Mouse (Mus musculus) C2C12 (cell line): ENCODE measurements around the gene Tmem258. TPM values are rescaled to one million over a fixed set of nuclear protein-coding genes. Genes with fewer than 3 reads are reported as not detected.

Experiments
- H3K27me3 ChIP-seq: one replicate; pipeline ENCODE4 v1.6.1; 2011; ENCODE audit not compliant: control insufficient read depth, insufficient read depth, insufficient read length
- H3K36me3 ChIP-seq: one replicate; pipeline ENCODE4 v1.6.1; 2011; ENCODE audit not compliant: control insufficient read depth, insufficient read depth
- H3K4me3 ChIP-seq: one replicate; pipeline ENCODE4 v1.5.1; 2011; ENCODE audit warnings: mild to moderate bottlenecking, control low read depth; ENCODE audit not compliant: poor library complexity, insufficient read depth, severe bottlenecking
- H3K79me2 ChIP-seq: one replicate; pipeline ENCODE4 v1.6.1; 2011; ENCODE audit not compliant: control insufficient read depth, insufficient read depth
- H3K79me3 ChIP-seq: one replicate; pipeline ENCODE4 v1.6.1; 2011; ENCODE audit warnings: low read depth, control low read depth
- H3ac ChIP-seq: one replicate; pipeline ENCODE3; 2011; ENCODE audit warnings: low read depth; ENCODE audit not compliant: control insufficient read depth, insufficient read length
- CEBPB ChIP-seq: IDR thresholded peaks from one replicate; pipeline ENCODE4 v1.6.1; 2011; ENCODE audit warnings: low read depth, mild to moderate bottlenecking, control low read depth, moderate library complexity
- CTCF ChIP-seq: IDR thresholded peaks from one replicate; pipeline ENCODE4 v1.5.1; 2011; ENCODE audit not compliant: control insufficient read depth, insufficient read depth, insufficient read length
- FOSL1 ChIP-seq: IDR thresholded peaks from one replicate; pipeline ENCODE4 v1.8.0; 2011; ENCODE audit warnings: mild to moderate bottlenecking, low read length; ENCODE audit not compliant: poor library complexity, insufficient read depth, severe bottlenecking
- MAX ChIP-seq: IDR thresholded peaks from one replicate; pipeline ENCODE4 v1.6.1; 2011; ENCODE audit warnings: mild to moderate bottlenecking, control low read depth
- MYOD1 ChIP-seq: IDR thresholded peaks from one replicate; pipeline ENCODE4 v1.6.1; 2011; ENCODE audit warnings: low read depth; ENCODE audit not compliant: control insufficient read depth, insufficient read length
- MYOG ChIP-seq: IDR thresholded peaks from one replicate; pipeline ENCODE4 v1.6.1; 2011; ENCODE audit not compliant: control insufficient read depth, insufficient read length; ENCODE audit errors: extremely low read depth
- USF1 ChIP-seq: IDR thresholded peaks from one replicate; pipeline ENCODE4 v1.6.1; 2011; ENCODE audit warnings: low read depth, mild to moderate bottlenecking, control low read depth, moderate library complexity
- polyA plus RNA-seq: library from polyadenylated mRNA; unstranded; fragments of >200 nt; fragmentation: generic; extraction: Trizol; gene quantifications from one replicate; pipeline ENCODE4 v1.2.1, GENCODE M21; 2012; ENCODE audit warnings: missing spikeins

Gene Tmem258
- polyA plus RNA-seq, 1 experiment: 339 TPM

DNA sequence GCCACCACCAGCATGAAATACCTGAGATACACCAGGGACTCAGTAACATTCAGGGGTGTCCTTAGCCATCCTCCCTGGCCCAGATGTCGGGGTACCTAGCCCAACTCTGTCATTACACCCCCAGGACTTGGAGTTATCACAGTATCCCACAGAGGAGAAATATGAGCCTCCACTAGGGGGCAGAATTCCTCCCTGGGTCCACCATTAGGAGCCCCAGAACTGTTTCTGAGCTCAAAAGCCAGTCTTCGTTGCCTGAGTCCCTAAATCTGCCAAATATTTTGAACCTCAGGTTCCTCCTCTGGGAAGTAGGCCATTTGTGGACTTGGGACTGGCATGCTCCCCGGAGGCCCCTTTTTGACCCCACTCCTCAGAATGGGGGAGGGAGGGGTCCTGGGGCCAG, 15.3 kb downstream of the Tmem258 start:
- Histone ChIP-seq H3K36me3 (no peaks in the 10 kb centered on the region), H3K4me3 (no peak overlapping the region), H3ac (no peak overlapping the region), H3K79me3 (no peaks in the 10 kb centered on the region), H3K79me2 (no peaks in the 10 kb centered on the region), H3K27me3 (peaks cover 28% of the 10 kb centered on the region)
- TF ChIP-seq FOSL1 (no peak), USF1 (no peak), CTCF (peak; percentile 16), MAX (no peak)

GRCm38 (mm10) chr19:10219593-10219992, 15.8 kb downstream of the Tmem258 start:
- no peaks in the 10 kb centered on the region for H3K36me3 ChIP-seq
- no peak for TF ChIP-seq USF1
- TF ChIP-seq CEBPB: no peak
- TF ChIP-seq MAX: no peak
- no peak for TF ChIP-seq CTCF
- TF ChIP-seq MYOG: no peak
- TF ChIP-seq MYOD1: no peak
- no peak for TF ChIP-seq FOSL1

DNA sequence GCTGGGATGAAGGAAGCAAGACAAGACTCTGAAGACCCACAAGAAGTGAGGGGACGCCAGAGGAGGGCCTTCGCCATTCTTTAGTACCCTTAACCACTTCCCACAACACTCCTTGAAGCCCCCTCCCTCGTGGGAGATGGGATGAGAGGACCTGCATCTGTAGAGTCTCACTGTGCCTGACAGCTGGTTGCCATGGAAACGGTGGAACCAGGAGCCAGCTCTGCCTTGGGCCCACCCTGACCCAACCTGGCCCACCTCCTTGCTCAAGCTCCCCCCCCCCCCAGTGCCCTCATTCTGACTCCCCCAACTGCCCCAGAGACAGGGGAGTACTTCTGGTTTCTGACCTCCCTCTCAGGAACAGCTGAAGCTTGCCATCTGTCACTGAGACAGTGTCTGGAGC, 17.8 kb downstream of the Tmem258 start:
- H3K27me3 ChIP-seq: peaks cover 41% of the 10 kb centered on the region
- no peaks in the 10 kb centered on the region for H3K36me3 ChIP-seq
- H3ac ChIP-seq: no peak overlapping the region
- no peaks in the 10 kb centered on the region for H3K79me2 ChIP-seq
- H3K79me3 ChIP-seq: no peaks in the 10 kb centered on the region
- no peak overlapping the region for H3K4me3 ChIP-seq
- no peak for TF ChIP-seq CTCF

More at GRCm38 (mm10) chr19:10219593-10219992, 15.8 kb downstream of the Tmem258 start:
- Histone ChIP-seq H3K4me3 (no peak overlapping the region), H3K27me3 (peaks cover 32% of the 10 kb centered on the region), H3ac (no peak overlapping the region), H3K79me2 (no peaks in the 10 kb centered on the region), H3K79me3 (no peaks in the 10 kb centered on the region)

GRCm38 (mm10) chr19:10222656-10223055, 18.8 kb downstream of the Tmem258 start:
- peaks cover 43% of the 10 kb centered on the region for H3K27me3 ChIP-seq
- H3K79me3 ChIP-seq: no peaks in the 10 kb centered on the region
- H3K36me3 ChIP-seq: no peaks in the 10 kb centered on the region
- H3K79me2 ChIP-seq: no peaks in the 10 kb centered on the region
- TF ChIP-seq MYOG (no peak), CEBPB (no peak), CTCF (no peak), FOSL1 (no peak), MAX (no peak)
- H3ac ChIP-seq: no peak overlapping the region
- no peak overlapping the region for H3K4me3 ChIP-seq

GRCm38 (mm10) chr19:10223561-10223960, 19.7 kb downstream of the Tmem258 start:
- Histone ChIP-seq H3K79me3 (no peaks in the 10 kb centered on the region), H3K79me2 (no peaks in the 10 kb centered on the region), H3K36me3 (no peaks in the 10 kb centered on the region), H3K4me3 (no peak overlapping the region), H3K27me3 (peaks cover 51% of the 10 kb centered on the region), H3ac (no peak overlapping the region)
- TF ChIP-seq CEBPB (no peak), FOSL1 (no peak)

DNA sequence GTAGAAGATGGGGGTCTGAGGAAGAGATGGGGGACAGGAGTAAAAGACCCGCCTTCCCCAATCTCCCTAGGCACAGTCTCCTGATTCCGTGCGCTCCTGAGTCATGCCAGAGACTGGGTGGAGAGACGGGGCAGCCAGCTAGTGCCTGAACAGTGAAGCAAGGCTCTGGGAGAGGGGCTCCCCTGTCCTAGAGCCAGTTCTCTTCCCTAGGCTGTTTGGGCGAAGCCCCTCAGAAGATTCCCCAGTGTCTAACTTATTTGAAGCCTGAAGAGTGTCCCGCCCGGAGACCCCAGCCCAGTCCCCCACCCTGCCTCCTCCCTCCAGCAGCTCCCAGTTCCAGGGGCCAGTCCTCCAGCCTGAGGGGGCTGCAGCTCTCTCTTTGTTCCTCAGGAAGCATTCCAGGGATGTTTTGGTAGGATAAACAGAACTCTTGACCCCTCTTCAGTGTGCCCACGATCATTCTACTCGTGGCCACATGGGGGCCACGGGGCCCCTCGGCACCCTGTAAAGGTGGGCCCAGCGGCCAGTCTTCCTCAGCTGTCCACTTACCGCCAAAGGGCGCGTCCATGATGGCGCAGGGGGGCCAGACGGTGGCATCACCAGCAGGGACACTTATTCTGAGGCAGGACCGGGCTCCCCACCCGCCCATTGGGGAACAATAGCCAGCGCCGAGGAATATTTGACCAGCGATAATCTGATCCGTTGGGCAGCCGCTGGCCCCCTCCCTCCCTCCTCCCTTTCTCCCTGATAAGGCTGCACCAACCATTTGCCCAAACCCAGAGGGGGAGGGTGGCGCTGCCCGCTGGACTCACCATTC, 21.0 kb downstream of the Tmem258 start:
- H3ac ChIP-seq: no peak overlapping the region
- peaks cover 61% of the 10 kb centered on the region for H3K27me3 ChIP-seq
- no peaks in the 10 kb centered on the region for H3K79me3 ChIP-seq
- no peak overlapping the region for H3K4me3 ChIP-seq
- no peaks in the 10 kb centered on the region for H3K79me2 ChIP-seq
- no peak for TF ChIP-seq CEBPB
- no peak for TF ChIP-seq FOSL1
- TF ChIP-seq MAX: no peak
- no peak for TF ChIP-seq CTCF
- TF ChIP-seq MYOD1: no peak
- no peak for TF ChIP-seq USF1
- no peak for TF ChIP-seq MYOG
- no peaks in the 10 kb centered on the region for H3K36me3 ChIP-seq
